Mouse (Mus musculus) thymus, postnatal 4 days (tissue): ENCODE results near the gene Nat8f3.
"Not testable (repeated sequence)": the region's sequence is repeated elsewhere in the genome, so short reads cannot be mapped to it uniquely, and the experiment has no call there.

Source experiments
- DNase-seq: peaks from one replicate; pipeline ENCODE4 v3.0.0; 2021

The Nat8f3 gene

GRCm38 (mm10) chr6:85765532-85765931 is at the start of gene Nat8f3:
Nat8f3 (minus strand) TSS chr6:85765754.
- DNase-seq: peak; percentile 8

DNA sequence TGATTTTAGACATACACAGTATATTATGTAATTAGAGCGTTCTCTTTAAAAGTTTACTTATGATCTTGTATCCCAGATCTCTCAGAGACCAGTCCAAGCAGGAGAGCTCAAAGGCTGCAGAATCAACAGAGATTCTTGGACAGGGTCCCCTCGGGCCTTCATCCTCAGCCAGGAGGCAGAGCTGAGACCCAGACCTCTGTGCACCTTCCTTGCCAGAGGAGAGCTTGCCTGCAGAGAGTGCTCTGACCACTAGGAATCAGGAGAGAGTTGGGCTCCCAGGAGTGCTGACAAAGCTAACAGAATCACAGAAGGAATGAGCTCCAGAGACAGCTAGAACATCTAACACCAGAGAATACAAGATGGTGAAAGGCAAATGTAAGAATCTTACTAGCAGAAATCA is 47.8 kb upstream of the Nat8f3 start:
- no peak for DNase-seq

DNA sequence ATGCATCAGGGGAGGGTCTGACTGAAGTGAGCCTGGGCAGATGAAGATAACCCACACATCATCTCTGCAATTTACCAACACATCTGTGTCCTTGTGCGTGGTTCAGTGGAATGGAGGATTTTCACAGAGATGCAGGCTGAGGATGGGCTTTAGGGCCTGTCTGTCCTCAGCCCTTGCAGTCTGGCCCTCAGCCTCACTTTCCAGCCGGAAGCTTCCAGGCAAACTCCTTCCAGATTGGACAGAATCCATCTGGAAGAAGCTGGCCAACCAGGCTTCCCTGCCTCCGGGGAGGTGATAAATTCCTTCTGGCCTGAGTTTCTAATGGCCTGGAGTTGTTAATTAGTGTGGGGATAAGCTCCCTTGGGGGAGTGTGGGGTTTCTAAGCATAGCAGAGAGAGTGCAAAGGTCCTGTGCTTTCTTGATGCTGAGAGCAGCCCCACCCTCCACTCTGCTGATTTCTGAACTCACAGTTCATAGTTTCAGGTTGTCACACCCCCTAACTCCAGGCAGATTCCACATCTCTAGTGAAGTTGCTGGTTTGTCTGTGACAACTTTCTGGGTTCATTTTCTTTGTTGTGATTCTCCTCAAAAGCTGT is 45.5 kb upstream of the Nat8f3 start:
- not testable (repeated sequence) for DNase-seq

- not testable (repeated sequence) for DNase-seq
These were observed 45.0 kb upstream of the Nat8f3 start for GRCm38 (mm10) chr6:85810514-85810913.

GRCm38 (mm10) chr6:85809784-85810183 is 44.2 kb upstream of the Nat8f3 start:
- not testable (repeated sequence) for DNase-seq

DNA sequence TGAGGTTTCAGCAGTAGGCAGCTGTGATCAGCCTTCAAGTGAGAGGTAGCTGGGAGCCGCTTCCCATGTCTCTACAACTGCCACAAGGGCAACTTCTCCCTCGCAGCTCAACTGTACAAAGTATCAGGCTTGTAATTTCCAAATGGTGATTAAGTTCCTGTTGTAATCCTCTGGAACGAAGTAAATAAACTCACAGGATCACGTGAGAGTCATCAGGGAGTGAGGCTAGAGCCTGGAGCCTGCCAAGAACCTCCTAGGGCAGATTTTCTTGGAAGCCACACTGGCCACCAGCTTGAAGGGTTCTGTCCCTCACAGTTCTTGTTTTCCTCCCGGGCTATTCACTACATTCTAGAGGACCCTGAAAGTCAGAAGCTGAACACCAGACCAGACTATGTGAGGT is 37.6 kb upstream of the Nat8f3 start:
- DNase-seq: not testable (repeated sequence)

DNA sequence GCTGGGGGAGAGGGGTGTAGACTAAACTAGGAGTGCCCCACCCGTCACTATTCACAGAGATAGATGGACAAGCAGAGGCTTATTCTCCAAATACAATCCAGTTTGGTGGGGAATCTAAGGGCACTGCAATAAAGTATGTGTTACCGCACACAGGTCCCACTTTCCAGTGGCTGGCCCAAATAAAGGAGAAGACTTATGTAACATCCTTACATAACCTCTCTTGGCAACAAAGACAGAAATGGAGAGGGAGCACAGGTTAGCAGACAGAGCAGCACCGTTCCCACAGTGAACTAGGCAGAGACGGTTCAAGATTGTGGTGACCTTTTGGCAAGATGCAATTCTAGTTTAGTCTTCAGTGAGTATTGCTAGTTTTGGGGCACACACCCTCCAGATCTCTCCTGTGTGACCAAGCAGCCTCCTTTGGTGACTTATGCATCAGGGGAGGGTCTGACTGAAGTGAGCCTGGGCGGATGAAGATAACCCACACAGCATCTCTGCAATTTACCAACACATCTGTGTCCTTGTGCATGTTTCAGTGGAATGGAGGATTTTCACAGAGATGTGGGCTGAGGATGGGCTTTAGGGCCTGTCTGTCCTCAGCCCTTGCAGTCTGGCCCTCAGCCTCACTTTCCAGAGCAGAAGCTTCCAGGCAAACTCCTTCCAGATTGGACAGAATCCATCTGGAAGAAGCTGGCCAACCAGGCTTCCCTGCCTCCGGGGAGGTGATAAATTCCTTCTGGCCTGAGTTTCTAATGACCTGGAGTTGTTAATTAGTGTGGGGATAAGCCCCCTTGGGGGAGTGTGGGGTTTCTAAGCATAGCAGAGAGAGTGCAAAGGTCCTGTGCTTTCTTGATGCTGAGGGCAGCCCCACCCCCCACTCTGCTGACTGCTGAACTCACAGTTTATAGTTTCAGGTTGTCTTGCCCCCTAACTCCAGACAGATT is 2.2 kb downstream of the Nat8f3 start:
- not testable (repeated sequence) for DNase-seq

DNA sequence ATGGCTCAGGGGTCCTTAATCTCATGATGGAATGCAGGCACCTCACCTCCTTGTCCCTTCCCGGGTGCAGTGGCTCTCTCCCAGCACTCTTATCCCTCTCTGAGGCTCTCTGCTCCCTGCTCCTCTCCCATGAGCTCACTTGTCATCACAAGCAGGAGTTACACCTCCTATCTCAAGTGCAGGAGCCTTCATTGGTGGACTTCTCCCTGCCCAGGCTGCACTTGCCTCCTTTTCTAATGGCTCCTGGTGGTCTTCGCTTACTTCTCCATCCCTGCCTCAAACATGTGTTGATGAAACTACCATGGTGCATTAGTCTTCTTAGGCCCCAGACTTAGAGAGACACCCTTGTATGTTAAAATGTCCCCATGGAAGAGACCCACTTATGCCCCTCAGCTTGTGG is 2.9 kb downstream of the Nat8f3 start:
- not testable (repeated sequence) for DNase-seq

DNA sequence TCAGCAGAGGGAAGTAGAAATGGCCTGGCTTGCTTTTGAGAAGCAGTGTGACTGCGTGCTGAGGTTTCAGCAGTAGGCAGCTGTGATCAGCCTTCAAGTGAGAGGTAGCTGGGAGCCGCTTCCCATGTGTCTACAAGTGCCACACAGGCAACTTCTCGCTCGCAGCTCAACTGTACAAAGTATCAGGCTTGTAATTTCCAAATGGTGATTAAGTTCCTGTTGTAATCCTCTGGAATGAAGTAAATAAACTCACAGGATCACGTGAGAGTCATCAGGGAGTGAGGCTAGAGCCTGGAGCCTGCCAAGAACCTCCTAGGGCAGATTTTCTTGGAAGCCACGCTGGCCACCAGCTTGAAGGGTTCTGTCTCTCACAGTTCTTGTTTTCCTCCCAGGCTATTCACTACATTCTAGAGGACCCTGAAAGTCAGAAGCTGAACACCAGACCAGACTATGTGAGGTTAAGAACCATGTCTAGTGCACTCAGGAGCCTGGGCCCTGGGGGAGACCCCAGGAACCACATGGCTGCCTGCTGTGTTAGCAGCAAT is 9.8 kb downstream of the Nat8f3 start:
- not testable (repeated sequence) for DNase-seq

GRCm38 (mm10) chr6:85713105-85713504 is 52.4 kb downstream of the Nat8f3 start, which contains the start of gene Nat8f7:
Nat8f7 (minus strand) TSS chr6:85713205.
- DNase-seq: peak; percentile 4

DNA sequence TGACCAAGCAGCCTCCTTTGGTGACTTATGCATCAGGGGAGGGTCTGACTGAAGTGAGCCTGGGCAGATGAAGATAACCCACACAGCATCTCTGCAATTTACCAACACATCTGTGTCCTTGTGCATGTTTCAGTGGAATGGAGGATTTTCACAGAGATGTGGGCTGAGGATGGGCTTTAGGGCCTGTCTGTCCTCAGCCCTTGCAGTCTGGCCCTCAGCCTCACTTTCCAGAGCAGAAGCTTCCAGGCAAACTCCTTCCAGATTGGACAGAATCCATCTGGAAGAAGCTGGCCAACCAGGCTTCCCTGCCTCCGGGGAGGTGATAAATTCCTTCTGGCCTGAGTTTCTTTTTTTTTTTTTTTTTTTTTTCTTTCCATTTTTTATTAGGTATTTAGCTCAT is 55.9 kb downstream of the Nat8f3 start:
- not testable (repeated sequence) for DNase-seq

- DNase-seq: not testable (repeated sequence)
These were observed 56.3 kb downstream of the Nat8f3 start for GRCm38 (mm10) chr6:85709206-85709605.

GRCm38 (mm10) chr6:85701943-85702342 is 63.6 kb downstream of the Nat8f3 start:
- DNase-seq: not testable (repeated sequence)
